Comparison of ENCODE assay signal across 26 mouse cellular contexts in genomic region chr16:34134628-34135027, GRCm38 (mm10).
"Had no signal": no experiment of that assay in that cellular context is flagged by ENCODE, and none has a peak within 500 bp of the region (broad histone marks: within the 10 kb centered on the region; RNA-seq: fewer than 3 reads in every experiment).

No protein-coding gene starts in this region.

- H3K36me3 ChIP-seq: intestine, embryonic 15.5 days; limb, embryonic 10.5 days; limb, embryonic 12.5 days; liver, embryonic 13.5 days; liver, embryonic 15.5 days had no signal

- ATAC-seq: forebrain, embryonic 16.5 days; hindbrain, embryonic 16.5 days; inflammation-experienced regulatory T-cells, adult 6 months; intestine, embryonic 15.5 days; intestine, postnatal 0 days had no signal

- H3K27ac ChIP-seq: gastrocnemius, adult 2 months; heart, adult 2 months; hindbrain, embryonic 10.5 days; hindbrain, embryonic 12.5 days; hindbrain, embryonic 14.5 days; intestine, embryonic 15.5 days; limb, embryonic 10.5 days; limb, embryonic 12.5 days; liver, embryonic 13.5 days; liver, embryonic 15.5 days had no signal

- DNase-seq: gastrocnemius, adult 2 months; gastrocnemius, postnatal 10 days; gastrocnemius, postnatal 25 days; heart, adult 2 months; heart, postnatal 10 days; heart, postnatal 4 days; kidney, adult 18-20 months; kidney, adult 8-10 months; kidney, postnatal 10 days; kidney, postnatal 25 days; kidney, postnatal 4 days; liver; liver, embryonic 13.5 days had no signal

- H3K9ac ChIP-seq: heart, embryonic 12.5 days; hindbrain, embryonic 12.5 days; hindbrain, embryonic 14.5 days; intestine, embryonic 15.5 days; limb, embryonic 12.5 days; liver, embryonic 13.5 days; liver, embryonic 15.5 days had no signal

- H3K9me3 ChIP-seq: heart, embryonic 12.5 days; hindbrain, embryonic 10.5 days; hindbrain, embryonic 12.5 days; intestine, embryonic 15.5 days; limb, embryonic 10.5 days; limb, embryonic 12.5 days; liver, embryonic 13.5 days; liver, embryonic 15.5 days had no signal

- H3K4me1 ChIP-seq: heart, embryonic 12.5 days; hindbrain, embryonic 10.5 days; hindbrain, embryonic 12.5 days; intestine, embryonic 15.5 days; limb, embryonic 12.5 days; liver, embryonic 13.5 days; liver, embryonic 15.5 days had no signal

- H3K4me2 ChIP-seq: heart, embryonic 12.5 days; hindbrain, embryonic 12.5 days; hindbrain, embryonic 14.5 days; intestine, embryonic 15.5 days; limb, embryonic 12.5 days; liver, embryonic 11.5 days; liver, embryonic 13.5 days; liver, embryonic 15.5 days had no signal

- H3K4me3 ChIP-seq: gastrocnemius, adult 2 months; heart, adult 2 months; heart, embryonic 12.5 days; hindbrain, embryonic 10.5 days; hindbrain, embryonic 12.5 days; intestine, embryonic 15.5 days; limb, embryonic 10.5 days; limb, embryonic 12.5 days; liver, embryonic 13.5 days; liver, embryonic 15.5 days had no signal

- H3K27me3 ChIP-seq: heart, embryonic 12.5 days; hindbrain, embryonic 12.5 days; intestine, embryonic 15.5 days; liver, embryonic 13.5 days; liver, embryonic 15.5 days had no signal
